Mouse (Mus musculus): ENCODE data around the gene Ahnak2.

The Ahnak2 gene

DNA sequence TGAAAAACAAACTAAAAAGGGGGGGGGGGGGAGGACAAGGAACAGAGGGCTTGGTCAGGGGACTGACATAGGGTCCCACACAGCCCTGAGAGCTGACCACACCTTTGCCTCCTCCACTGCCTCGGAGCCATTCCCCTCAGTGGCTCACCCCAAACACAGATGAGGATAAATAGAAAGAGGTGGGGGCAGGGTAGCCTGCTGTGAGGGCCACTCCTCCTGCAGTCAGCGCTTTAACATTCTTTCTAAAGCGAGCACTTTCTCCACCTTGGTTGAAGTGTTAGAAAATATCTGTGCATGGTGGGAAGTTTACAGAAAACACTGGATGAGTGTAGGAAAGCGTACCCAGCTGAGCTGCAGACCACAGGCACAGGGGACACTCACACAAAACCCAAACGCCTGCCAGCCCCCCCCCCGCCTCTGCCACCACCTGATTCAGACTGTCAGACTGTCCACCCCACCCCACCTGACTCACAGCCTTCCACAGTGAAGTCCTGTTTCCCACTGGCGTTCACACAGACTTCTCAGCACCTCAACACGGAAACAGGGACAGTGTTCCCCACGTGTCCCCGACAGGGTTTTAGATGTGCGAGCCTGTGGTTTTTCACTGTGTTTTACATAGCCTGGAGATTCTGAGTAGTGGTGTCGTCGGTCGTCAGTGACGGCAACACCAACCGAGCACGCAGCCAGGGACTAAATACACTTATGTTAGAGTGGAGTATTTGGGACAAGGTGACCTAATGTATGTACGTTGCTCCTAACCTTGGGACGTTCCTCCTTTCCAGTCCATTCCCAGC is 7.8 kb upstream of the Ahnak2 start:
- ChIA-PET CTCF (interaction anchor here in 3 of 4 experiments (0.6 to 2.3 kb wide), 4 partner anchors 31 to 192 kb away, joined by 3 to 7 read pairs (median 4); no protein-coding TSS in a partner anchor), POLR2A (interaction anchor here in 3 of 4 experiments (0.6 to 31.6 kb wide), 11 partner anchors 8 to 1094 kb away, joined by 3 to 488 read pairs (median 7); partner anchors contain the start of genes Cdca4 (in 2 of the 3) and Ahnak2 (in 1 of the 3))

DNA sequence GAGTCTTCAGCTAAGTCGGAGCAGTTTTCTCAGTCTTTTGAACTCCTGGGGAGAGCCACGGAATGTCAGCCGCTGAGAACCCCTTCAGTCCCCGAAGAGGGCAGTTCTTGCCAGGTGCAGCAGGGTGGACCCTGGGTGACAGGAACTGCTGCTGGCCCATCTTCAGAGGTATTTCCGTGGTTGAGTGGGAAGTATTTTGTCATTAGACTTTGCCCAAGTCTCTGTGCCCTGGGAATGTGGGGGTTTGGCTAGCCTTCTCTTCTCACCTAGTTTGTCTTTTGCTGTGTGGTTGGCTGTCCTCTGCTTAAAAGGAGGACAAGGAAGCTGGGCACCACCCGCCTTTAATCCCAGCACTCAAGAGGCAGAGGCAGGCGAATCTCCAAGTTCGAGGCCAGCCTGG is 7.2 kb upstream of the Ahnak2 start:
- POLR2A ChIA-PET: interaction anchor here (0.7 to 31.6 kb wide), 16 partner anchors 9 to 1082 kb away, joined by 3 to 488 read pairs (median 6); partner anchors contain the start of genes Cdca4 (in 2 of the 4) and Tex22 (in 1 of the 4)
- CTCF ChIA-PET: interaction anchor here (0.5 to 2.5 kb wide), 17 partner anchors 9 to 415 kb away, joined by 3 to 18 read pairs (median 5); partner anchors contain the start of genes Brf1 (in 1 of the 4) and Cdca4 (in 1 of the 4)

DNA sequence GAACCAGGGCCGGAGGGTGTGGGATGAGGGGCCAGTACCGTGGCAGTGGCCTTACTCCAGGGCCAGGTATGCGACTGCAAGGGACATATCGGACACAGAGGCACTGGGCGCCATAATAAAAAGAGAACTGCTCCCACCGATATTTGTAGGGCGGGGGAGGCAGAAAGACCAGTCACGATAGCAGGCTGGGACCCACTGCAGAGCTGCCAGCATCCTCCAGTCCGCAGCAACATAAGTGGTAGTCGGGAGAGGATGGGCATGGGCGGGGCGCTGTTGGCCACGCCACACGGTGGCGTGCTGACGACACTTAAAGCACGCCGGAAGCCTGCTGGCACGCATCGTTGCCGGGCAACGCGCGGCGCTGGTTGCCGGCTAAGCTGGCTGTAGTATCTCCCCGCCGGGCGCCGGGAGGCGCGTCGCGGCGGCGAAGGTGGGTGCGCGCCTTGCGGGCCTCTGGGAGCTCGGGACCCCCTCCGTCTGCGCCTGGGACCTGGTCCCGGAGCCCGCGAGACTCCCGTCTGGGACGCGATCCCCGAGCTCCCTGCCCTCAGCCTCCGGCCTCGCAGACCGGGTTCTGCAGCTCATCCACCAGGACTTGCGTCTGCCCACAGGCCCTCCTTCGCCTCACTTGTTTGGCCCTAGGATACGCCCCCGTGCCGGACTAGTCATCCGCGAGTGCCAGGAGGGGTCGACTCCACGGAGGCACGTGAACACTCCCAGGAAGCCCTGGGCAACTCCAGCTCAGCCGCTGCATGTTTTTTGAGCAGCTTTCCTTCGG is 6.3 kb upstream of the Ahnak2 start, which contains the start of gene Clba1:
TSS of gene Clba1 (plus strand) at position 351 of the 778 bp plus-strand sequence.
- POLR2A ChIA-PET: interaction anchor here (0.5 to 31.6 kb wide), 30 partner anchors 9 to 299 kb away, joined by 3 to 488 read pairs (median 4); partner anchors contain the start of genes Cdca4 (in 3 of the 4), Brf1 (in 1 of the 4), Btbd6 (in 1 of the 4) and Nudt14 (in 1 of the 4)
- CTCF ChIA-PET: interaction anchor here (0.5 to 2.5 kb wide), 28 partner anchors 8 to 412 kb away, joined by 3 to 18 read pairs (median 4); partner anchors contain the start of genes Brf1 (in 1 of the 4) and Cdca4 (in 1 of the 4)

DNA sequence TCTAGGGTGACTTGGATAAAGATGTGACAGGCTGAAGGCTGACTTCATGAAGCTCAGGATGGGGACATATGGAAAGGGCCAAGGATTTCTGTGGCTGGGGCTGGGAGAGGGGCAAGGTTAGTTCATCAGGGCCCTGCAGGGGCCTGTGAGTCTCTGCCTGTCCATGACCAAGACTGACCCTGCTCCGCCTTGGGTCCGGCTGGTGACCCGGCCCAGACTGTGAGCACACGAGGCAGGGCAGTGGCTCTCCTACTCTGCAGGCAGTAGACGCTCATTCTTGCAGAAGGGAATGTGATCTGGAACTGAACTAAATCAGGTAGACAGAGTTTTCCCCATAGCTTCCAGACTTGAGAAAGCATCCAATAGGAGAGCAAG is 5.7 kb upstream of the Ahnak2 start:
- ChIA-PET CTCF (interaction anchor here (0.7 to 2.5 kb wide), 15 partner anchors 8 to 101 kb away, joined by 3 to 18 read pairs (median 6); partner anchors contain the start of gene Cdca4 (in 1 of the 4)), POLR2A (interaction anchor here (0.8 to 31.6 kb wide), 18 partner anchors 9 to 265 kb away, joined by 3 to 488 read pairs (median 6); partner anchors contain the start of genes Cdca4 (in 3 of the 4), Btbd6 (in 1 of the 4) and Tex22 (in 1 of the 4))

DNA sequence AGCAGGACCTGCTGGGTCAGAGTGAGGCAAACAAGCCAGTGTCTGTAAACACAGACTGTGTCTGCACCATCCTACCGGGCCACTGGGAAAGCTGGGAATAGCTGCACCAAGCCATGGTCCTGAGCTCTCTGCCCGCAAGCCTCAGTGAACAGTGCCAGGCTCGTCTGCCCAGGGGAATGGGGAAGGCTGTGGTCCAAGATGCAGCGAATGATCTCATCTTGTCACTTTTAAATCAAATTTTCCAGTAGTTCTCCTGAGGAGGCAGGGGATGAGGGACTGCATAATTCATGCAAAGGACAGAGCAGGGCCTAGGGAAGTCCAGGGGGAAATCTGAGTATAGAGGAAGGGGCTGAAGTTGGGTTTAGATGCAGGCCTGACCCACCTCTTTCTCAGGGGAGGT is 5.3 kb upstream of the Ahnak2 start:
- ChIA-PET CTCF (interaction anchor here in 2 of 4 experiments (0.7 to 2.5 kb wide), 9 partner anchors 8 to 101 kb away, joined by 3 to 18 read pairs (median 6); partner anchors contain the start of gene Cdca4 (in 1 of the 2)), POLR2A (interaction anchor here (0.8 to 31.6 kb wide), 11 partner anchors 8 to 266 kb away, joined by 3 to 488 read pairs (median 9); partner anchors contain the start of genes Cdca4 (in 2 of the 4) and Tex22 (in 1 of the 4))

DNA sequence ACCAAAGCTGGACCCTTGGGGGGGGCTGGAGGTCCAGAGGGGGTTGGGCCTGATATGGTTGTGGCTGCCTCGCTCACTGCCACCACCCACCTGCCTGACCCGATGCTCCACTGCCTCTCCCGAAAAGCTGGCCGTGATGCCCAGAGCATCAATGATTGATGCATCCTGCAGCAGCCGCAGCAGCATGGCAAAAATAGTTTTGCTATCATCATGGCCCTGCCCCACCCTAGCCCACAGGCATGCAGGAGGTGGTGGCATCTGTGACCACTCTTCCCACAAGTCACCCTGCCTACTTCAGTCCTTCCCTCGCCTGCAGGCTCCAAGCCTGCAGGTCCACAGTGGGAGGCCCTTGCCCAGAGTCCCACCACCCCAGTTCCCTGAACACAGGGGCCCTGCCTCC is 3.6 kb upstream of the Ahnak2 start:
- ChIA-PET POLR2A (interaction anchor here in 2 of 4 experiments (7.5 to 31.6 kb wide), 3 partner anchors 11 to 22 kb away, joined by 84 to 488 read pairs (median 138); partner anchors contain the start of gene Cdca4 (in 2 of the 2)), CTCF (interaction anchor here in 3 of 4 experiments (0.5 to 0.9 kb wide), 4 partner anchors 10 to 216 kb away, joined by 3 to 4 read pairs (median 4); partner anchors contain the start of gene Akt1 (in 1 of the 3))

DNA sequence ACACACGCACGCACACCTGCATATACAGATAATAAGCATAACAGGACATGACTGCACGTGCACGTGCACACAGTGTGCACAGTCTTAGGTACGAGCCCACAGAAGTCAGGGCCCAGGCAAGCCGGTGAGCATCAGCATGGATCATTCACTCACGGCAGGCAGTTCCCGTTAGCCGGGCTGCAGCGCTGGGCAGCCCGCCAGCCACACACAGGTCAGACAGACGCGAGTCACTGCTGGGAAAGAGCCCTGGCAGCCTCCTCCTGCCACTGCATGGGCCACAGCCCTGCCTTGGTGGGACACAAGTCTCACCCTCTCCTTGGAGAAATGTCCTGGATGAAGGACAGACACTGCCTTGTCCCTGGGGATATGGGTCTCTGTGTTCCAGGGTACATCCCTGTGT is 1.6 kb upstream of the Ahnak2 start:
- ChIA-PET CTCF (no interaction called here), POLR2A (interaction anchor here in 1 of 4 experiments (0.9 to 31.6 kb wide), 5 partner anchors 9 to 24 kb away, joined by 4 to 488 read pairs (median 7); partner anchors contain the start of gene Cdca4)

DNA sequence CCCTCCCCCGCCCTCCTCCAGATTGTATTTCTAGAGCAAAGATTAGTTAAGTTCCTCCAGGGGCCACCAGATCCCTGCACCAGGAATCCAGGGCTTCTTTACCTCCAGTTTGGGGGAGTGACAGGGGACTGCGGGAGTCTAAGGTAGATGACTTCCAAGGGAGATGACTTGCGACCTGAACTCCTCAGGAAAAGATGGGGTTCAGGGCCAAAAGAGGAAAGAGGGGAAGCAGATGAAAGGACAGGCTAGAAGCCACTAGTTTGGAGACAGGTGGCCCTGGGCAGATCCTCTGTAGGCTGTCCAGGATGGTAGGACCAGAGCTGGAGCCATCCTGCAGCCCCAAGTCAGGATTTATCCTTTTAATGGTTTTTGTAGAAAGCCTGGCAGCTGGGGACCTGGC is 460 bp upstream of the Ahnak2 start:
- POLR2A ChIA-PET: interaction anchor here in 3 of 4 experiments (0.8 to 31.6 kb wide), 9 partner anchors 8 to 26 kb away, joined by 3 to 488 read pairs (median 6); partner anchors contain the start of gene Cdca4 (in 2 of the 3)

DNA sequence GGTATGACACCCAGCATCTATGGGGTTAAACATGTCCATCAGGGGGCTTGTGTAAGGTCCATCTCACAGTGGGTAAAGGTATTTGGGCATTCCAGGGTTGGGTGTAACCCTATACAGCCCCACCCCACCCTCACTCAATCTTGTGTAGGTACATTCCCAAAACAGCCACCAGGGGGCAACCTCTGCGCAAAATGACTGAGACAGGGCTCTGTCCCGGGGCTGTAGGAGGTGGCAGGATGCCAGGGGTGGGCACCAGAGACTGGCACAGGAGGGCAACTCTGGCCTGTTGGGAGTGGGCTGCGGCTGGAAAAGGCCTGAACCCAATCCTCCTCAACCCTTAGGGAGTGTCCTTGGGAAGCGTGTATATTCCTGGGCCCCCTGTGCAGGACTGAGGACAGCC is 2.0 kb downstream of the Ahnak2 start:
- ChIA-PET POLR2A (interaction anchor here in 3 of 4 experiments (0.6 to 31.6 kb wide), 9 partner anchors 8 to 242 kb away, joined by 3 to 488 read pairs (median 4); partner anchors contain the start of genes Cdca4 (in 2 of the 3) and Clba1 (in 2 of the 3)), CTCF (interaction anchor here (0.5 to 2.1 kb wide), 12 partner anchors 8 to 77 kb away, joined by 3 to 8 read pairs (median 4); partner anchors contain the start of gene Clba1 (in 3 of the 4))

More for the DNA sequence above, 460 bp upstream of the Ahnak2 start:
- CTCF ChIA-PET: interaction anchor here in 2 of 4 experiments (1.1 to 1.6 kb wide), 3 partner anchors 11 to 38 kb away, joined by 3 read pairs; no protein-coding TSS in a partner anchor

DNA sequence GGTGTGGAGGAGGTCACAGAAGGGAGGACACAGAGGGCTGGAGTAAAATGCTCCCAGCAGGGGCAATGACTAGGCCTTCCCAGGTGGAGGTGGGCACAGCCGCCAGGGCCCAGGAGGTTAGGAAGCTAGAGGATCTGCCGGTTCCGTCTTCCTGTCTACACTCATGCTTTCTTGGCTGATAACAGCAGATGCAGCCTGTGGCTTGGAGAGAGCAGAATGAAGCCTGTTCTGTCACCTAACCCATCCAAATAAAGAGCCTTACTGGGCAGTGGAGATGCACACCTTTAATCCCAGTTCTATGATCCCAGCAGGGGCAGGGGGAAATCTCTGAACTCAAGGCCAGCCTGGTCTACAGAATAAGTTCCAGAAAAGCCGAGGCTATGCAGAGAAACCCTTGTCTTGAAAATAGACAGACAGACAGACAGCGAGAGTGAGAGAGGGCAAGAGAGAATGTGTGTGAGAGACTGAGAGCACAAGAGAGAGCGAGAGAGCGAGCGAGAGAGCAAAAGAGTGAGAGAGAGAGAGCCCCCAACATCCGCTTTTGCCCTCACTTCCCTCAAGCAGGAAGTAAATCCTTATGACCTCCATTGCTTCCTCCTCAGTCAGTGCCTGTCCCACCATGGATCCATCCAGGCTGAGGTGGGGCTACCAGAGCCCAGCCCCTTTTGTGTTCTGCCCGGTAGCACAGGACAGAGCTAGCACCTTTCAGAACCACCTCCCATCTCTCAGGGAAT is 3.1 kb downstream of the Ahnak2 start:
- ChIA-PET CTCF (interaction anchor here (0.6 to 2.8 kb wide), 13 partner anchors 8 to 275 kb away, joined by 3 to 18 read pairs (median 4); partner anchors contain the start of gene Clba1 (in 3 of the 4)), POLR2A (interaction anchor here in 3 of 4 experiments (0.6 to 31.6 kb wide), 13 partner anchors 8 to 201 kb away, joined by 3 to 488 read pairs (median 4); partner anchors contain the start of genes Cdca4 (in 2 of the 3), Clba1 (in 2 of the 3) and Brf1 (in 1 of the 3))

DNA sequence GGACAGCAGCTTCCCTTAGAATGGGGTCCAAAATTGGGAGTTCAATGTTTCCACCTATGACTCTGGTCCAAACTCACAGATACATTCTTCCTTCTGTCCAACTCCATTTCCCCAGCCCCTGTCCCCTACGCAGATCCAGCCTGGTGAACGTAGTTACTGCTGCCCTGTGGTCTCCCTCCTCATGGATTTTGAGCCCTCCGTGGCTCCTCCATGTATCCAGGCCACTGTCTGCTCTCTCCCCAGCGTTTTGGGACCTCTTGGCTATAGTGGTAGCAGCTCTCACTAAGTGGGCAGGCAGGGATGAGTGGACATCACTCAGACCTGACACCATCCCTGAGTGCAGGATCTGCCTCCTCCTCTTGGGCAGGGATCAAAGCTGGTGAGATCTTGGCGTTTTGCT is 3.7 kb downstream of the Ahnak2 start:
- POLR2A ChIA-PET: interaction anchor here in 3 of 4 experiments (0.6 to 31.6 kb wide), 13 partner anchors 9 to 202 kb away, joined by 3 to 488 read pairs (median 5); partner anchors contain the start of genes Cdca4 (in 2 of the 3), Clba1 (in 2 of the 3), Brf1 (in 1 of the 3) and Cep170b (in 1 of the 3)

DNA sequence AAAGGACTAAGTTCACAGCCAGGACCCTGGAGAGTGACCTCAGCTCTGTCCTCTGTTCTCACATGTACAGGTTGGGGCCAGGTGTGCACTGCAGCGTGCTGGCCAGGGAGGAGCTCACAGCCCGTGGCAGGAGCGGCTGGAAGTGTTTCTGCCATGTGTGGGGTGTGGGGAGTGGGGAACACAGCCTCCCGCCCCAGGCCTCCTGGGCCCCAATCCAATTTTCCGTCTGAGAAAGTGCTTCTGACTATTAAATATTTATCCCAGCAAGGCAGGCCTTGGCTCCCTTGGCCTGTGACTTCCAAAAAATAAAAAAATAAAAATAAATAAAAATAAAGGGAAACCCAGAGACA is 4.2 kb downstream of the Ahnak2 start:
- ChIA-PET POLR2A (interaction anchor here in 3 of 4 experiments (0.9 to 31.6 kb wide), 16 partner anchors 10 to 244 kb away, joined by 3 to 488 read pairs (median 5); partner anchors contain the start of genes Cdca4 (in 2 of the 3), Clba1 (in 2 of the 3), Brf1 (in 1 of the 3) and Cep170b (in 1 of the 3)), CTCF (interaction anchor here (0.5 to 2.8 kb wide), 13 partner anchors 10 to 390 kb away, joined by 3 to 18 read pairs (median 5); partner anchors contain the start of gene Clba1 (in 1 of the 4))

More for the DNA sequence above, 3.7 kb downstream of the Ahnak2 start:
- CTCF ChIA-PET: interaction anchor here (0.6 to 2.8 kb wide), 8 partner anchors 9 to 274 kb away, joined by 3 to 18 read pairs (median 4); partner anchors contain the start of gene Clba1 (in 1 of the 4)

DNA sequence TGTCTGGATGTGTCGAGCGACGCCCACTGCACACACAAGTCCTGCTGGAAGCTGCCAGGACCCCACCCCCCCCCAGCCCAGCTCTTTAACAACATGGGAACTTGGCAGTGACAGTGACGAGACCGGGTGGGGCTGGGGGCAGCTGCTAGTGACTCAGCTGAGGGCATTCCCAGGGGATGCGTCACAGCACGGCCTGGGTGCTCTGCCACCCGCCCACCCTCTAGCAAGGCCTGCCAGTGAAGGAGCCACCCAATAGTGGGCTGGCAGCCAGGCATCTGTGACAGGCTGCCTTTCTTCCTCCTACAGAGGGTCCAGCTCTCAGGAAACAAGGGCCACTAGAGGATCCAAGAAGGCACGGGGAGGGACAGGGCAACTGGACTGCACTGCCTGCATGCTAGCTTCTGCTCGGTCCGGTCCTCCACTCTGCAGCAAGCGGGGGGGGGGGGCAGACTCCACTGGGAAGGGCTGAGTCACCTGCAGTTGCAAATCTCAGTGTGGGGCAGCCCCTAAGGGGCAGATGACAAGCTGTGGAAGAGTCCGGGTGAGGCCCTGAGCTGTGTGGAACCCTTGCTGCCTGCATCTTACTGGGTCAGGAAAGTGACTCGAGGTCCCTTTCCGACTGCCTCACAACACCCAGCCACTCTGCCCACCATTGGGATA is 4.7 kb downstream of the Ahnak2 start:
- ChIA-PET CTCF (interaction anchor here (0.5 to 2.8 kb wide), 23 partner anchors 10 to 488 kb away, joined by 3 to 18 read pairs (median 4); partner anchors contain the start of gene Clba1 (in 1 of the 4)), POLR2A (interaction anchor here in 3 of 4 experiments (0.6 to 31.6 kb wide), 25 partner anchors 10 to 370 kb away, joined by 3 to 488 read pairs (median 4); partner anchors contain the start of genes Clba1 (in 3 of the 3), Cdca4 (in 2 of the 3), Brf1 (in 1 of the 3) and Cep170b (in 1 of the 3))

DNA sequence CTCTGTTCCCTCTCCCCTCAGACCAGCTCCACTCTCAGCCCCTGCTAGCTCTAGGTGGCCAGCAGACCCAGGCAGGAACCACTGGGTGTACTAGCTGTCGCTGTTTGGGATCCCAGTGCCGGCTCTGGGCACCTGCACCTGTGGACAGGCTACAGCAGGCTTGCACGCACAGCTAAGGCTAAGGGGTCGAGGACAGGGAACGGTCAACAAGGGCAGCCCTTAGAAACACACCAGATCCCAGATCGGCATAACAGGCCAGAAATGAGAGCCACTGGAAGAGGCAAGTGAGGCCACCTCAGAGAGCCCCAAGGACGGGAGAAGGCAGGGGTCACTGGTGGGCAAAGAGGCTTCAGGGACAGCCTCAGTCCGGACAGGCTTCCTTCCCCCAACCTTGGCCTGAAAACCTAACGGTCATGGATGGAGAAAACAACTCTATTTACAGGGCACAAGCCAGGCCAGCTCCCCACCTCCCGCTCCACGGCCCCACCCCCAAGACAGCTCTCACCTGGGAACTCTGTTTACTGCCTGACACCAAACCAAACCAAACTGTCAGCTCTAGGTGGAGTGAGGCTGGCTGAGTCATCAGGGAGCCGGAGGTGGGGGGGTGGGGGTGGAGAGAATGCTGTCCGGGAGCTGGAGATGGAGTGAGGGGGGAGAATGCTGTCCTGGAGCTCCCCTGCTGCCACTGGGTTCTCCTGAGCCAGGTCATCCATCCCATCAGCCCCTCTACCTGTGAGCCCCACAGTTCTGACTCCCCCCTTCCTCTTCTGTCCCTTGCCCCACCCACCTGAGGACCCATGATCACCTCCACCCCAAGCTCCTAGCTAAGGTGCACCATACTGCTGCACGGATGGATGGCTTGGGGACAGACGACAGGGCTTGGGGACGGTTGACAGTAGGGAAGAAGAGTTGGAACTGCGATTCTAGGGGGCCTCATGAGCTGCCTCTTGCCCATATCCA is 5.6 kb downstream of the Ahnak2 start:
- CTCF ChIA-PET: interaction anchor here (0.5 to 2.8 kb wide), 27 partner anchors 11 to 962 kb away, joined by 3 to 18 read pairs (median 4); partner anchors contain the start of genes Clba1 (in 2 of the 4), Adssl1 (in 1 of the 4) and Zbtb42 (in 1 of the 4)
- POLR2A ChIA-PET: interaction anchor here (0.6 to 31.6 kb wide), 33 partner anchors 9 to 371 kb away, joined by 3 to 488 read pairs (median 5); partner anchors contain the start of genes Cdca4 (in 3 of the 4), Clba1 (in 3 of the 4), Brf1 (in 1 of the 4) and Cep170b (in 1 of the 4)

Measured in embryonic stem cell, embryonic (primary cell).